8 mouse cellular contexts compared by ENCODE assay signal in genomic region chr2:174342793-174343400, GRCm38 (mm10). TPM values are rescaled to one million over a fixed set of nuclear protein-coding genes. Genes with fewer than 3 reads are reported as not detected.
DNase-seq lines count a peak whose midpoint lies in the region; ATAC-seq and TF ChIP-seq lines count a peak whose summit lies in the region.
"Had no signal": no experiment of that assay in that cellular context is flagged by ENCODE, and none has a peak within 500 bp of the region (broad histone marks: within the 10 kb centered on the region; RNA-seq: fewer than 3 reads in every experiment).

No protein-coding gene starts in this region.

- TF ChIP-seq CTCF in cortical plate, adult 2 months (IDR thresholded peaks at IDR 0.05; ENCODE audit: extremely low read depth, insufficient read depth, low read length) = no peak
- no peak for TF ChIP-seq CTCF in cerebellum, adult 2 months (IDR thresholded peaks at IDR 0.05; ENCODE audit: borderline replicate concordance, insufficient read depth, low read depth, low read length)

- DNase-seq in kidney, postnatal 25 days = no peak
- DNase-seq in embryo, embryonic 9.5 days (ENCODE audit: extremely low spot score) = no peak
- DNase-seq in cerebellum, adult 2 months = no peak

- H3K36me3 ChIP-seq in kidney, embryonic 15.5 days = peaks cover 62% of the 10 kb centered on the region
- H3K36me3 ChIP-seq in heart, embryonic 14.5 days (ENCODE audit: control insufficient read depth, insufficient read depth, low read length) = peaks cover 68% of the 10 kb centered on the region
- peaks cover 19% of the 10 kb centered on the region for H3K36me3 ChIP-seq in macrophage (ENCODE audit: inconsistent target)

- no peak for ATAC-seq in kidney, embryonic 15.5 days (replicated peaks; ENCODE audit: low FRiP score)
- no peak for ATAC-seq in heart, embryonic 14.5 days (ENCODE audit: insufficient number of reproducible peaks, insufficient read depth, low FRiP score, low read depth)

- H3K9ac ChIP-seq in kidney, embryonic 15.5 days = no peak overlapping the region
- peak overlapping the region; percentile 67 for H3K9ac ChIP-seq in heart, embryonic 14.5 days (ENCODE audit: low read length)

- peaks cover 71% of the 10 kb centered on the region for H3K79me2 ChIP-seq in macrophage (ENCODE audit: inconsistent target)

- H3K27ac ChIP-seq in kidney, embryonic 15.5 days = peak overlapping the region; percentile 87
- 0 out of 2 replicates have a peak overlapping the region, but pooled peaks have one; percentile 24 for H3K27ac ChIP-seq in cortical plate, adult 2 months (ENCODE audit: insufficient read depth, low read length)
- H3K27ac ChIP-seq in heart, embryonic 14.5 days (replicated peaks in 1 of 2; ENCODE audit: control insufficient read depth in 1 of 2, insufficient read depth in 1 of 2, low read depth in 2 of 2, low read length in 2 of 2) = peak overlapping the region; percentile 75 to 92
- peak overlapping the region; percentile 80 for H3K27ac ChIP-seq in macrophage
- no peak overlapping the region for H3K27ac ChIP-seq in cerebellum, adult 2 months (ENCODE audit: insufficient read depth, low read length)

- H3K9me3 ChIP-seq in kidney, embryonic 15.5 days (replicated peaks) = no peaks in the 10 kb centered on the region
- H3K9me3 ChIP-seq in heart, embryonic 14.5 days (ENCODE audit: control insufficient read depth, low read length) = no peaks in the 10 kb centered on the region

- TF ChIP-seq POLR2A in cortical plate, adult 2 months (IDR thresholded peaks at IDR 0.05; ENCODE audit: extremely low read depth, insufficient read depth, low read length) = no peak
- TF ChIP-seq POLR2A in cerebellum, adult 2 months (IDR thresholded peaks at IDR 0.05; ENCODE audit: borderline replicate concordance, insufficient read depth, low read length) = no peak

- peaks cover 68% of the 10 kb centered on the region for H3K4me1 ChIP-seq in kidney, embryonic 15.5 days
- H3K4me1 ChIP-seq in cortical plate, adult 2 months (ENCODE audit: control insufficient read depth, insufficient read depth, low read length) = peaks cover 11% of the 10 kb centered on the region
- peaks cover 28 to 66% of the 10 kb centered on the region in 2 experiments for H3K4me1 ChIP-seq in heart, embryonic 14.5 days (ENCODE audit: control insufficient read depth in 2 of 2, insufficient read depth in 2 of 2, low read length in 2 of 2)
- H3K4me1 ChIP-seq in cerebellum, adult 2 months (ENCODE audit: control insufficient read depth, insufficient read depth, low read length) = peaks cover 23% of the 10 kb centered on the region

- H3K4me3 ChIP-seq in kidney, embryonic 15.5 days (replicated peaks) = no peak overlapping the region
- H3K4me3 ChIP-seq in cortical plate, adult 2 months (ENCODE audit: insufficient read depth, low read length) = no peak overlapping the region
- H3K4me3 ChIP-seq in heart, embryonic 14.5 days (ENCODE audit: control insufficient read depth in 1 of 2, insufficient read depth in 1 of 2, low read depth in 1 of 2, low read length in 2 of 2) = no peak overlapping the region
- H3K4me3 ChIP-seq in macrophage (ENCODE audit: inconsistent target) = no peak overlapping the region
- H3K4me3 ChIP-seq in cerebellum, adult 2 months (replicated peaks; ENCODE audit: insufficient read depth, low read depth, low read length) = no peak overlapping the region

- H3K27me3 ChIP-seq in kidney, embryonic 15.5 days = no peaks in the 10 kb centered on the region
- no peaks in the 10 kb centered on the region for H3K27me3 ChIP-seq in heart, embryonic 14.5 days (ENCODE audit: control insufficient read depth, insufficient read depth, low read length)
- no peaks in the 10 kb centered on the region for H3K27me3 ChIP-seq in cerebellum, adult 2 months (ENCODE audit: control insufficient read depth, insufficient read depth, low read length)
- H3K27me3 ChIP-seq: Patski had no signal

- peak overlapping the region; percentile 18 for H3K4me2 ChIP-seq in kidney, embryonic 15.5 days
- H3K4me2 ChIP-seq in heart, embryonic 14.5 days (ENCODE audit: low read length) = peak overlapping the region; percentile 58

- WGBS in kidney, embryonic 15.5 days = 38% methylated on average over 8 of the region's 8 CpGs
- WGBS in heart, embryonic 14.5 days = 32% methylated on average over 8 of the region's 8 CpGs
- 91% methylated on average over 8 of the region's 8 CpGs for WGBS in macrophage (ENCODE audit: missing documents)
- 22% methylated on average over 8 of the region's 8 CpGs for WGBS in cerebellum, adult 2 months

RNA-seq across cellular contexts. Expression of gene Gm20721, which starts 3.6 kb away (rescaled TPM):
- 13.1 and 15.7 TPM in 2 replicates for polyA plus RNA-seq in kidney, embryonic 15.5 days (2015; fragmentation: Nextera tagmentation; extraction: Ambion mirVana)
- 0.06 TPM in 1 of 2 replicates, not detected in the other for polyA plus RNA-seq in cortical plate, adult 2 months (2012; rRNA removed)
- polyA plus RNA-seq in heart, embryonic 14.5 days (2014; fragmentation: Nextera tagmentation; extraction: Ambion mirVana) = 6.8 and 7.5 TPM in 2 replicates
- total RNA-seq in macrophage (2018; cell fraction: chromatin; rRNA removed) = under 1 TPM in 1 of 26 experiments, not detected in 25; 0.33 TPM
- total RNA-seq in macrophage (2018; cell fraction: cytosol; rRNA removed) = 1 to 10 TPM in 19 of 26 experiments, under 1 TPM in 7; 0.22 to 3.9 (median 1.3) TPM
- total RNA-seq in macrophage (2018; cell fraction: nucleus; rRNA removed) = under 1 TPM in 7 of 26 experiments, not detected in 19; 0.29 to 1.00 (median 0.40) TPM
- polyA plus RNA-seq in macrophage (2018) = 0.79 to 12.4 TPM (median 1.1 TPM) in 3 replicates
- polyA plus RNA-seq in cerebellum, adult 2 months (2012; rRNA removed) = 0.06 and 0.07 TPM in 2 replicates

RNA-seq across cellular contexts. Expression of gene Gnas, which starts 58.8 kb away (rescaled TPM):
- 1,546 and 1,642 TPM in 2 replicates for polyA plus RNA-seq in kidney, embryonic 15.5 days (2015; fragmentation: Nextera tagmentation; extraction: Ambion mirVana)
- polyA plus RNA-seq in cortical plate, adult 2 months (2012; rRNA removed) = 2,122 and 2,206 TPM in 2 replicates
- 1,524 and 1,578 TPM in 2 replicates for polyA plus RNA-seq in heart, embryonic 14.5 days (2014; fragmentation: Nextera tagmentation; extraction: Ambion mirVana)
- total RNA-seq in macrophage (2018; cell fraction: chromatin; rRNA removed) = 100 to 1,000 TPM; 101 to 298 (median 163) TPM
- 100 to 1,000 TPM; 612 to 859 (median 697) TPM for total RNA-seq in macrophage (2018; cell fraction: cytosol; rRNA removed)
- total RNA-seq in macrophage (2018; cell fraction: nucleus; rRNA removed) = 100 to 1,000 TPM; 146 to 349 (median 236) TPM
- 589 to 618 TPM (median 597 TPM) in 3 replicates for polyA plus RNA-seq in macrophage (2018)
- polyA plus RNA-seq in cerebellum, adult 2 months (2012; rRNA removed) = 2,758 and 2,923 TPM in 2 replicates
